Mouse (Mus musculus) E14TG2a.4 (cell line): ENCODE results near the gene Gpr141.

Experiments used
- H3K27me3 ChIP-seq: 2 replicates; pipeline ENCODE4 v1.6.1; 2014; ENCODE audit warnings: low read length, control low read depth; ENCODE audit not compliant: insufficient read depth
- H3K36me3 ChIP-seq: 2 replicates; pipeline ENCODE4 v1.6.1; 2014; ENCODE audit warnings: low read length, control low read depth; ENCODE audit not compliant: insufficient read depth
- H3K4me1 ChIP-seq: replicated peaks from 2 replicates; pipeline ENCODE4 v1.6.1; 2014; ENCODE audit warnings: low read depth, low read length, control low read depth
- H3K4me3 ChIP-seq: replicated peaks from 2 replicates; pipeline ENCODE4 v1.5.1; 2014; ENCODE audit warnings: mild to moderate bottlenecking, low read length
- H3K9me3 ChIP-seq: 2 replicates; pipeline ENCODE4 v1.6.1; 2014; ENCODE audit warnings: low read length, control low read depth
- CTCF ChIP-seq: conservative IDR thresholded peaks from 2 replicates; pipeline ENCODE4 v1.5.1; 2014; ENCODE audit warnings: low read length
- NANOG ChIP-seq: IDR thresholded peaks from 2 replicates; pipeline ENCODE4 v1.6.1; 2014; ENCODE audit warnings: borderline replicate concordance, low read length, mixed read lengths
- POU5F1 ChIP-seq: IDR thresholded peaks from 2 replicates; pipeline ENCODE4 v1.6.1; 2014; ENCODE audit warnings: low read length, borderline replicate concordance

Gpr141 gene

GRCm38 (mm10) chr13:19764276-19764675 is 59.8 kb downstream of the Gpr141 start:
- Histone ChIP-seq H3K36me3 (no peaks in the 10 kb centered on the region), H3K9me3 (no peaks in the 10 kb centered on the region), H3K4me1 (no peaks in the 10 kb centered on the region), H3K4me3 (no peak overlapping the region), H3K27me3 (no peaks in the 10 kb centered on the region)
- TF ChIP-seq POU5F1, result no peak
- no peak for TF ChIP-seq NANOG
- no peak for TF ChIP-seq CTCF

- Histone ChIP-seq H3K36me3 (no peaks in the 10 kb centered on the region), H3K4me3 (no peak overlapping the region), H3K4me1 (no peaks in the 10 kb centered on the region), H3K27me3 (no peaks in the 10 kb centered on the region), H3K9me3 (no peaks in the 10 kb centered on the region)
- TF ChIP-seq NANOG (no peak), CTCF (no peak), POU5F1 (no peak)
Measured at GRCm38 (mm10) chr13:19763211-19763610, 60.8 kb downstream of the Gpr141 start.

GRCm38 (mm10) chr13:19745741-19746140 is 78.3 kb downstream of the Gpr141 start:
- Histone ChIP-seq H3K4me3 (no peak overlapping the region), H3K27me3 (no peaks in the 10 kb centered on the region), H3K36me3 (no peaks in the 10 kb centered on the region), H3K9me3 (no peaks in the 10 kb centered on the region), H3K4me1 (no peaks in the 10 kb centered on the region)
- TF ChIP-seq NANOG, result no peak
- TF ChIP-seq POU5F1, result no peak
- no peak for TF ChIP-seq CTCF

- Histone ChIP-seq H3K4me1 (no peaks in the 10 kb centered on the region), H3K36me3 (no peaks in the 10 kb centered on the region), H3K4me3 (no peak overlapping the region), H3K27me3 (no peaks in the 10 kb centered on the region), H3K9me3 (no peaks in the 10 kb centered on the region)
- TF ChIP-seq CTCF, result no peak
Measured at GRCm38 (mm10) chr13:19744536-19744935, 79.5 kb downstream of the Gpr141 start.

- H3K9me3 ChIP-seq, result no peaks in the 10 kb centered on the region
- no peaks in the 10 kb centered on the region for H3K27me3 ChIP-seq
- H3K4me3 ChIP-seq, result no peak overlapping the region
- no peaks in the 10 kb centered on the region for H3K4me1 ChIP-seq
- no peaks in the 10 kb centered on the region for H3K36me3 ChIP-seq
- TF ChIP-seq POU5F1, result no peak
- TF ChIP-seq NANOG, result no peak
- TF ChIP-seq CTCF, result no peak
Measured at GRCm38 (mm10) chr13:19734597-19734996, 89.5 kb downstream of the Gpr141 start.

- Histone ChIP-seq H3K27me3 (no peaks in the 10 kb centered on the region), H3K4me1 (no peaks in the 10 kb centered on the region), H3K4me3 (no peak overlapping the region), H3K36me3 (no peaks in the 10 kb centered on the region), H3K9me3 (no peaks in the 10 kb centered on the region)
- no peak for TF ChIP-seq POU5F1
- no peak for TF ChIP-seq CTCF
- TF ChIP-seq NANOG, result no peak
Measured at GRCm38 (mm10) chr13:19730826-19731225, 93.2 kb downstream of the Gpr141 start.

GRCm38 (mm10) chr13:19718954-19719353 is 105.1 kb downstream of the Gpr141 start:
- no peaks in the 10 kb centered on the region for H3K9me3 ChIP-seq
- no peaks in the 10 kb centered on the region for H3K27me3 ChIP-seq
- no peaks in the 10 kb centered on the region for H3K4me1 ChIP-seq
- H3K36me3 ChIP-seq, result no peaks in the 10 kb centered on the region
- TF ChIP-seq POU5F1, result no peak
- TF ChIP-seq CTCF, result no peak
- TF ChIP-seq NANOG, result no peak
- H3K4me3 ChIP-seq, result no peak overlapping the region

- TF ChIP-seq POU5F1, result no peak
- no peak for TF ChIP-seq CTCF
- TF ChIP-seq NANOG, result no peak
- H3K4me3 ChIP-seq, result no peak overlapping the region
- H3K36me3 ChIP-seq, result no peaks in the 10 kb centered on the region
- H3K27me3 ChIP-seq, result no peaks in the 10 kb centered on the region
- H3K4me1 ChIP-seq, result no peaks in the 10 kb centered on the region
- no peaks in the 10 kb centered on the region for H3K9me3 ChIP-seq
Measured at GRCm38 (mm10) chr13:19717201-19717600, 106.9 kb downstream of the Gpr141 start.

GRCm38 (mm10) chr13:19703806-19704205 is 120.3 kb downstream of the Gpr141 start:
- TF ChIP-seq NANOG (no peak), POU5F1 (no peak)
- no peaks in the 10 kb centered on the region for H3K4me1 ChIP-seq
- H3K4me3 ChIP-seq, result no peak overlapping the region

More at GRCm38 (mm10) chr13:19703806-19704205, 120.3 kb downstream of the Gpr141 start:
- H3K27me3 ChIP-seq, result no peaks in the 10 kb centered on the region
- no peaks in the 10 kb centered on the region for H3K9me3 ChIP-seq
- no peaks in the 10 kb centered on the region for H3K36me3 ChIP-seq
